Mouse (Mus musculus) limb, embryonic 13.5 days (tissue): ENCODE data around the gene Rwdd1. TPM values are rescaled to one million over a fixed set of nuclear protein-coding genes. Genes with fewer than 3 reads are reported as not detected.

Source experiments
- ATAC-seq: fragments of 200-750 bp; cut with Nextera tagmentation; 2 replicates; pipeline ENCODE4 v1.8.0; 2017; ENCODE audit warnings: low read depth, moderate number of reproducible peaks, moderate TSS enrichment; ENCODE audit not compliant: low FRiP score
- H3K27ac ChIP-seq: fragments of 300-500 bp; sonication (generic); 2 replicates; pipeline ENCODE4 v1.5.1; 2015; ENCODE audit warnings: inconsistent platforms, mild to moderate bottlenecking, moderate library complexity
- H3K27me3 ChIP-seq: fragments of 300-500 bp; sonication (generic); 2 replicates; pipeline ENCODE4 v1.6.1; 2015; ENCODE audit warnings: mild to moderate bottlenecking, inconsistent platforms
- H3K36me3 ChIP-seq: fragments of 300-500 bp; sonication (generic); 2 replicates; pipeline ENCODE4 v1.6.1; 2015; ENCODE audit warnings: inconsistent platforms, mild to moderate bottlenecking, moderate library complexity
- H3K4me1 ChIP-seq: fragments of 300-500 bp; sonication (generic); 2 replicates; pipeline ENCODE4 v1.6.1; 2015; ENCODE audit warnings: inconsistent platforms
- H3K4me2 ChIP-seq: fragments of 300-500 bp; sonication (generic); replicated peaks from 2 replicates; pipeline ENCODE4 v1.6.1; 2015; ENCODE audit warnings: inconsistent platforms, mild to moderate bottlenecking, moderate library complexity
- H3K4me3 ChIP-seq: fragments of 300-500 bp; sonication (generic); 2 replicates; pipeline ENCODE4 v1.5.1; 2015; ENCODE audit warnings: moderate library complexity, mild to moderate bottlenecking, inconsistent platforms
- H3K9ac ChIP-seq: fragments of 300-500 bp; sonication (generic); 2 replicates; pipeline ENCODE4 v1.6.1; 2015; ENCODE audit warnings: mild to moderate bottlenecking, inconsistent platforms
- H3K9me3 ChIP-seq: fragments of 300-500 bp; sonication (generic); 2 replicates; pipeline ENCODE4 v1.6.1; 2016; ENCODE audit warnings: inconsistent platforms
- WGBS: fragments of 180-500 bp; shearing (Covaris S2); methylation state at CpG from one replicate; pipeline ENCODE4 v1.1.7; 2015; 5-methylcytosine and 5-hydroxymethylcytosine counted together
- polyA plus RNA-seq: library from polyadenylated mRNA; unstranded; fragments of >200 nt; fragmentation: Nextera tagmentation; extraction: Ambion mirVana; gene quantifications from 2 replicates; pipeline ENCODE4 v1.2.1, GENCODE M21; 2015

The Rwdd1 gene
- 146 and 152 TPM in 2 replicates for polyA plus RNA-seq

GRCm38 (mm10) chr10:34019302-34020075 is at the start of gene Rwdd1:
Gene Rwdd1, minus strand, starts transcription at chr10:34019624.
- Histone ChIP-seq H3K4me3 (peak within 1 kb of the TSS; percentile 80), H3K9ac (peak within 1 kb of the TSS; percentile 91), H3K4me2 (peak within 1 kb of the TSS; percentile 82), H3K4me1 (peaks cover 14% of the 10 kb centered on the region), H3K36me3 (peaks cover 5% of the 10 kb centered on the region), H3K27ac (peak within 1 kb of the TSS; percentile 90), H3K9me3 (no peaks in the 10 kb centered on the region), H3K27me3 (no peaks in the 10 kb centered on the region)
- ATAC-seq, result peak; percentile 100
- WGBS, result under 1% methylated on average over 74 of the region's 82 CpGs

GRCm38 (mm10) chr10:34066591-34066990 is 47.2 kb upstream of the Rwdd1 start:
- 56% methylated on average over 3 of the region's 3 CpGs for WGBS
- H3K4me1 ChIP-seq, result no peaks in the 10 kb centered on the region
- no peak for ATAC-seq
- H3K27ac ChIP-seq, result no peak overlapping the region
- no peak overlapping the region for H3K4me3 ChIP-seq
- H3K36me3 ChIP-seq, result no peaks in the 10 kb centered on the region
- H3K27me3 ChIP-seq, result no peaks in the 10 kb centered on the region
- H3K9ac ChIP-seq, result no peak overlapping the region
- H3K9me3 ChIP-seq, result no peaks in the 10 kb centered on the region
- no peak overlapping the region for H3K4me2 ChIP-seq

GRCm38 (mm10) chr10:34053987-34054386 is 34.6 kb upstream of the Rwdd1 start:
- no peak overlapping the region for H3K27ac ChIP-seq
- H3K4me2 ChIP-seq, result no peak overlapping the region
- no peak overlapping the region for H3K4me3 ChIP-seq
- ATAC-seq, result no peak
- H3K9me3 ChIP-seq, result no peaks in the 10 kb centered on the region
- no peaks in the 10 kb centered on the region for H3K27me3 ChIP-seq
- 87% methylated on average over 2 of the region's 2 CpGs for WGBS
- no peaks in the 10 kb centered on the region for H3K4me1 ChIP-seq
- H3K36me3 ChIP-seq, result no peaks in the 10 kb centered on the region
- no peak overlapping the region for H3K9ac ChIP-seq

- ATAC-seq, result no peak
- H3K27ac ChIP-seq, result no peak within 1 kb of the TSS
- no peaks in the 10 kb centered on the region for H3K36me3 ChIP-seq
- 78% methylated on average over 5 of the region's 5 CpGs for WGBS
- no peak within 1 kb of the TSS for H3K4me2 ChIP-seq
- no peaks in the 10 kb centered on the region for H3K27me3 ChIP-seq
- no peak within 1 kb of the TSS for H3K9ac ChIP-seq
- no peaks in the 10 kb centered on the region for H3K4me1 ChIP-seq
- no peak within 1 kb of the TSS for H3K4me3 ChIP-seq
- no peaks in the 10 kb centered on the region for H3K9me3 ChIP-seq
These were observed 24.8 kb upstream of the Rwdd1 start, which contains the start of gene Calhm4 for GRCm38 (mm10) chr10:34044210-34044609. Gene Calhm4, minus strand, starts transcription at chr10:34044310.

- ATAC-seq, result no peak
- H3K27me3 ChIP-seq, result no peaks in the 10 kb centered on the region
- H3K9ac ChIP-seq, result no peak within 1 kb of the TSS
- 61% methylated on average over 3 of the region's 3 CpGs for WGBS
- no peaks in the 10 kb centered on the region for H3K36me3 ChIP-seq
- H3K4me2 ChIP-seq, result peak within 1 kb of the TSS; percentile 27; the same call in 1 of the 2 replicates
- no peak within 1 kb of the TSS for H3K4me3 ChIP-seq
- H3K4me1 ChIP-seq, result peaks cover 5% of the 10 kb centered on the region
- H3K9me3 ChIP-seq, result no peaks in the 10 kb centered on the region
- no peak within 1 kb of the TSS for H3K27ac ChIP-seq
These were observed 18.0 kb upstream of the Rwdd1 start, which contains the start of gene Trappc3l for GRCm38 (mm10) chr10:34037401-34037800. Gene Trappc3l, plus strand, starts transcription at chr10:34037597.

GRCm38 (mm10) chr10:34036587-34036986 is 17.2 kb upstream of the Rwdd1 start:
- WGBS, result 13% methylated on average over 5 of the region's 5 CpGs
- ATAC-seq, result peak; percentile 48; the same call in 1 of the 2 replicates
- Histone ChIP-seq H3K9me3 (no peaks in the 10 kb centered on the region), H3K9ac (no peak overlapping the region), H3K4me3 (no peak overlapping the region), H3K27ac (no peak overlapping the region), H3K4me2 (peak overlapping the region; percentile 27; the same call in 1 of the 2 replicates), H3K36me3 (no peaks in the 10 kb centered on the region), H3K27me3 (no peaks in the 10 kb centered on the region), H3K4me1 (peaks cover 5% of the 10 kb centered on the region)

- Histone ChIP-seq H3K27ac (no peak overlapping the region), H3K27me3 (no peaks in the 10 kb centered on the region), H3K9me3 (no peaks in the 10 kb centered on the region), H3K4me1 (peaks cover 5% of the 10 kb centered on the region), H3K9ac (peak overlapping the region; percentile 50; the same call in 1 of the 2 replicates), H3K4me3 (peak overlapping the region; percentile 23; the same call in 1 of the 2 replicates), H3K36me3 (no peaks in the 10 kb centered on the region), H3K4me2 (peak overlapping the region; percentile 53)
- ATAC-seq, result peak; percentile 82
- WGBS, result 18% methylated on average over 22 of the region's 22 CpGs
These were observed 14.3 kb upstream of the Rwdd1 start for GRCm38 (mm10) chr10:34033630-34034305.

- H3K9ac ChIP-seq, result no peak overlapping the region
- H3K4me2 ChIP-seq, result no peak overlapping the region
- 78% methylated on average over 5 of the region's 5 CpGs for WGBS
- no peaks in the 10 kb centered on the region for H3K9me3 ChIP-seq
- no peaks in the 10 kb centered on the region for H3K27me3 ChIP-seq
- no peaks in the 10 kb centered on the region for H3K36me3 ChIP-seq
- no peak overlapping the region for H3K27ac ChIP-seq
- no peak overlapping the region for H3K4me3 ChIP-seq
- H3K4me1 ChIP-seq, result no peaks in the 10 kb centered on the region
- no peak for ATAC-seq
These were observed 10.9 kb upstream of the Rwdd1 start for GRCm38 (mm10) chr10:34030322-34030721.

- Histone ChIP-seq H3K27ac (peak overlapping the region; percentile 90), H3K36me3 (peaks cover 5% of the 10 kb centered on the region), H3K27me3 (no peaks in the 10 kb centered on the region), H3K4me3 (peak overlapping the region; percentile 80), H3K4me1 (peaks cover 20% of the 10 kb centered on the region), H3K4me2 (peak overlapping the region; percentile 82), H3K9ac (peak overlapping the region; percentile 91), H3K9me3 (no peaks in the 10 kb centered on the region)
- WGBS, result under 1% methylated on average over 21 of the region's 21 CpGs
- no peak for ATAC-seq
These were observed 600 bp downstream of the Rwdd1 start for GRCm38 (mm10) chr10:34018746-34019301.

GRCm38 (mm10) chr10:34013241-34013640 is 6.2 kb downstream of the Rwdd1 start:
- no peak for ATAC-seq
- H3K4me2 ChIP-seq, result no peak overlapping the region
- H3K27ac ChIP-seq, result no peak overlapping the region
- H3K9me3 ChIP-seq, result no peaks in the 10 kb centered on the region
- no peak overlapping the region for H3K4me3 ChIP-seq
- H3K4me1 ChIP-seq, result peaks cover 12% of the 10 kb centered on the region
- no peak overlapping the region for H3K9ac ChIP-seq
- H3K27me3 ChIP-seq, result no peaks in the 10 kb centered on the region
- H3K36me3 ChIP-seq, result peaks cover 20% of the 10 kb centered on the region
- 82% methylated on average over 2 of the region's 2 CpGs for WGBS

GRCm38 (mm10) chr10:34012581-34012980 is 6.8 kb downstream of the Rwdd1 start:
- Histone ChIP-seq H3K9ac (no peak overlapping the region), H3K27ac (no peak overlapping the region), H3K27me3 (no peaks in the 10 kb centered on the region), H3K36me3 (peaks cover 27% of the 10 kb centered on the region), H3K4me2 (no peak overlapping the region), H3K4me3 (no peak overlapping the region), H3K9me3 (no peaks in the 10 kb centered on the region), H3K4me1 (peaks cover 7% of the 10 kb centered on the region; the same call in 1 of the 2 replicates)
- ATAC-seq, result no peak
- WGBS, result 98% methylated on average over 4 of the region's 4 CpGs

GRCm38 (mm10) chr10:33998397-33998796 is 21.0 kb downstream of the Rwdd1 start:
- Histone ChIP-seq H3K4me2 (no peak overlapping the region), H3K27me3 (no peaks in the 10 kb centered on the region), H3K4me3 (no peak overlapping the region), H3K27ac (no peak overlapping the region), H3K4me1 (no peaks in the 10 kb centered on the region), H3K36me3 (peaks cover 85% of the 10 kb centered on the region), H3K9me3 (no peaks in the 10 kb centered on the region), H3K9ac (no peak overlapping the region)
- no peak for ATAC-seq
